Mouse (Mus musculus): ENCODE results near the gene Engase. TPM values are rescaled to one million over a fixed set of nuclear protein-coding genes. Genes with fewer than 3 reads are reported as not detected.

Engase gene
- polyA plus RNA-seq, 1 experiment from 2014 or later = 5.0 TPM

DNA sequence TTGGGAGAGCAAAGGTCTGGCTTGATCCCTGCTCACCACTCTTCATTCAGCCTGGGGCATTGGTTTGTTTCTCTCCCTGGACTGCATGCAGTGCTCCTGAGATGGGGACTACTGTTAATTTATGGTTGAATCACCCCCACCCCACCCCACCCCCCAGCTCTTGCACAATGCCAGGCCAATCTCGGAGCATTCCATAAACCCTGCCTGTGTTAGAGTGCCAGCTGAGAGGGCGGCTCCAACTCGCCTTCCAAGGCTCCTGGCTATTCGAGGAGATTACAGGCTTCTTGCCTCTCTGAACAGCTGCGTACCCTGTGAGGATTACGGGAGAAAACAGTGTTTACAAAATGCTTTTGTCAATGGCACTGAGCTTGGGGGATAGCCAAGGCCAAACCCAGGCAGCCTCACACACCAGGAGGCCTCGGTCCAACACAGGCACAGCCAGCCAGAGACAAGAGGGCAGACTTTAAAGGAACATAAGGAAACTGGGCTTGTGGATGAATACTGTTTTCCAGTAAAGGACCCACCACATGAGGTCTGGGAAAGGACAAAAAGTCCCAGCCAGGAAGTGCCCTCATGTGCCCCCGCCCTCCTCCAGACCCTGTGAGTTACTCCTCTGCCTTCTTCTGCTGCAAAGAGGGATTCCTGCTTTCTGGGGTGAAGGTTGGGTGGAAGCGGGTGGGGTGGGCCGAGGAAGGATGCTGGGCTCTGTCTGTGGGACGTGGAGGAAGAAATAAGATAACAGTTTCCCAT is 37.8 kb upstream of the Engase start:
- peaks cover 44% of the 10 kb centered on the region for H3K4me1 ChIP-seq
- H3K9me3 ChIP-seq = no peaks in the 10 kb centered on the region
- no peak for ATAC-seq (ENCODE audit: extremely low read depth, insufficient number of reproducible peaks, low FRiP score, low TSS enrichment)
- no peak overlapping the region for H3K4me2 ChIP-seq
- H3K27me3 ChIP-seq (replicated peaks) = peaks cover 6% of the 10 kb centered on the region
- H3K9ac ChIP-seq = no peak overlapping the region
- H3K4me3 ChIP-seq = no peak overlapping the region
- peak overlapping the region; percentile 37 for H3K27ac ChIP-seq (replicated peaks)
- no peaks in the 10 kb centered on the region for H3K36me3 ChIP-seq
- 34% methylated on average over 11 of the region's 11 CpGs for whole genome bisulfite sequencing

DNA sequence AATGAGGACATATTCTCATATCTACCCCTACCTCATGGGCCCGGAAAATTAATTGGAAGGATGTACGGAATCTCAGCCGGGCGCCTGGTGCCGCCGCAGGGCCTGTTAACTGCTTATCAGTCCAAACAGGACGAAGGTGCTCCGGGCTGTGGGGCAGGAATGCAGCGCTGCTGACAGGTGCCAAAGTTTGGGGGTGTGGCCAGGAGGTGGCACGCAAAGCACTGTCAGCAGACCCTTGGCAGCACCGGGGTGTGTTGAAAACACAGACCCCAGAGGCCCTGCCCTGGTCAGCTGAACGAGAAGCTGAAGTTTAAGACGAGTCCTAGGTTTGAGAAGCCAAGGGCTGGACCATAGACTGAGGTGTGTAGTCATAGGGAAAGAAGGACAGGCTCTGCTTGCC is 33.9 kb upstream of the Engase start:
- peaks cover 28% of the 10 kb centered on the region for H3K27me3 ChIP-seq (replicated peaks)
- no peak overlapping the region for H3K27ac ChIP-seq (replicated peaks)
- H3K9me3 ChIP-seq = no peaks in the 10 kb centered on the region
- H3K4me3 ChIP-seq = no peak overlapping the region
- peaks cover 29% of the 10 kb centered on the region for H3K4me1 ChIP-seq
- no peak for ATAC-seq (ENCODE audit: extremely low read depth, insufficient number of reproducible peaks, low FRiP score, low TSS enrichment)
- peaks cover under 1% of the 10 kb centered on the region; the same call in 1 of the 2 replicates for H3K36me3 ChIP-seq
- H3K4me2 ChIP-seq = 0 out of 2 replicates have a peak overlapping the region, but pooled peaks have one; percentile 16
- H3K9ac ChIP-seq = 0 out of 2 replicates have a peak overlapping the region, but pooled peaks have one; percentile 24
- WGBS = 24% methylated on average over 13 of the region's 13 CpGs

DNA sequence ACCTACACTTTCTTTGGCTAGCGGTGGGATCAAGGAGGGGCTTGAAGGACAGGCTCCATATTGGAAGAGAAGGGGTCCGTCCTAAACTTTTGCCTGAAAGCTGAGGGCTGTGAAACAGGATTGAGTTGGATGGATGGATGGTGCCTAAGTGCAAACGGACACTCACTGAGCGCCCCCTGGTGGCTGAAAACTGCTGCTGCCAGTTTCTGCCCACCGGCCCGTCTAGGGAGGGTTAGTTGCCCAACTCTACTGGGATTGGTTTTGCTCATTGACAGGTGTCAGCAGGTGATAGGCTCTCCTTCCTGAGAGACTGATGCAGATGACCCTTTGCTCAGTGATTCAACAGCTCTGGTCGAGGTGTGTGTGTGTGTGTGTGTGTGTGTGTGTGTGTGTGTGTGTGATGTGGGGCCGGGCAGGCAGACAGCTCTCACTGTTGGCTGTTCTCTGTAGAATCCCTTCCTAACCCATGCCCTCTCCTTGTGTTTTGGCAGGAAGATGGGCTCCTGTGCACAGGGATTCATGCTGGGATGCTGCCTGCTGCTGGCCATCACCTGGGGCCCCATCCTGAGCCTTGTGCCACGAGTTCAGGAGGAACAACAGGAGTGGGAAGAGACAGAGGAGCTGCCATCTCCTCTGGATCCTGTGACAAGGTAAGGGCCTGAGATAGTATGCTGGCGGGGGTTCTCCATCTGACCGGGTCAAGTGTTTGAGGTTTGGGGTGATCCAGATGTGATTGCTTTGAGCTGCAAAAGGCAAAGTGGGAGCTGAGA is 33.2 kb upstream of the Engase start:
- 29% methylated on average over 11 of the region's 11 CpGs for WGBS
- no peak overlapping the region for H3K9ac ChIP-seq
- peaks cover 29% of the 10 kb centered on the region for H3K27me3 ChIP-seq (replicated peaks)
- no peak overlapping the region for H3K27ac ChIP-seq (replicated peaks)
- peaks cover 22% of the 10 kb centered on the region for H3K4me1 ChIP-seq
- no peaks in the 10 kb centered on the region for H3K9me3 ChIP-seq
- H3K36me3 ChIP-seq = peaks cover 4% of the 10 kb centered on the region; the same call in 1 of the 2 replicates
- no peak overlapping the region for H3K4me3 ChIP-seq
- 0 out of 2 replicates have a peak, but pooled peaks have one; percentile 40 for ATAC-seq (ENCODE audit: extremely low read depth, insufficient number of reproducible peaks, low FRiP score, low TSS enrichment)
- 0 out of 2 replicates have a peak overlapping the region, but pooled peaks have one; percentile 16 for H3K4me2 ChIP-seq

DNA sequence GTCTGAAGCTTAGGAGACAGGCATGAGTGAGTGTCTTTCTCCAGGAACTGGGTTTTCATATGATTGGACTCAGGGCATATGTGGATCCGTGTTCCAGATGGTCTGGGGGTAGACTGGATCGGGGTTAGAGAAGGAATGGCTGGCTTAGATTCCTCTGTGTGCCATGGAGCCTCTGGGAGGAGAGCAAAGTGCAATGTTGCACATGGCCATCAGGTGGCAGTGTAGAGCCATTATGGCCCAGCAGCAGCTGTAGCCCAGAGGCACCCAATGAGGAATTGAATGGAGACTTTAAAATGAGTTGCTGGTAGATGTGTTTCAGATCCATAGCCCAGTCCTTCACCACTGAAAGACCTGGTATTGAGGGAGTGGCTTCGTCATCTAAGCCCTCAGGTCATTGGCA is 30.8 kb upstream of the Engase start:
- ATAC-seq (ENCODE audit: extremely low read depth, insufficient number of reproducible peaks, low FRiP score, low TSS enrichment) = no peak
- 10% methylated on average over 3 of the region's 3 CpGs for WGBS
- H3K27me3 ChIP-seq (replicated peaks) = peaks cover 29% of the 10 kb centered on the region
- H3K4me2 ChIP-seq = no peak overlapping the region
- no peak overlapping the region for H3K27ac ChIP-seq (replicated peaks)
- no peak overlapping the region for H3K4me3 ChIP-seq
- H3K36me3 ChIP-seq = peaks cover 4% of the 10 kb centered on the region; the same call in 1 of the 2 replicates
- peaks cover 9% of the 10 kb centered on the region for H3K4me1 ChIP-seq
- H3K9ac ChIP-seq = no peak overlapping the region
- H3K9me3 ChIP-seq = no peaks in the 10 kb centered on the region

DNA sequence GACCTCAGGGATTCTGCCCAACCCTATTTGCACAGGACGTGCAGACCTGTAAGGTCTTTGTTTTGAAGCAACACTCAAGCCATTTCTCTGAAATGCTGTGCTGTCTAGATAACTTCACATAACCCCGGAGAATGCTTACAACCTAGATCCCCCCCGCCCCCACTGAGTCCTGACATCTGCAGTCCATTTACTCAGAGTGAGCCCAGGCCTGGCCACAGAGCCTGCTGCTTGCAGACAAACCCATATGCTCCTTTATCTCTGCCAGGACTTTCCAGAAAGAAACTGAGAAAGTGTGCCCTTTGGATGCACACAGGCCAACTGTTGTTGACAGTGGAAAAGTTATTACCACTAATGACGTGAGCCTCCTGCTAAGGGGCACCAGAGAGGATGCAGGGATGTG is 29.3 kb upstream of the Engase start:
- 73% methylated on average over 4 of the region's 4 CpGs for WGBS
- no peak overlapping the region for H3K27ac ChIP-seq (replicated peaks)
- H3K9me3 ChIP-seq = no peaks in the 10 kb centered on the region
- H3K4me3 ChIP-seq = no peak overlapping the region
- H3K4me1 ChIP-seq = peaks cover 8% of the 10 kb centered on the region
- no peak overlapping the region for H3K9ac ChIP-seq
- H3K27me3 ChIP-seq (replicated peaks) = peaks cover 29% of the 10 kb centered on the region
- H3K4me2 ChIP-seq = no peak overlapping the region
- peaks cover 4% of the 10 kb centered on the region; the same call in 1 of the 2 replicates for H3K36me3 ChIP-seq
- no peak for ATAC-seq (ENCODE audit: extremely low read depth, insufficient number of reproducible peaks, low FRiP score, low TSS enrichment)

DNA sequence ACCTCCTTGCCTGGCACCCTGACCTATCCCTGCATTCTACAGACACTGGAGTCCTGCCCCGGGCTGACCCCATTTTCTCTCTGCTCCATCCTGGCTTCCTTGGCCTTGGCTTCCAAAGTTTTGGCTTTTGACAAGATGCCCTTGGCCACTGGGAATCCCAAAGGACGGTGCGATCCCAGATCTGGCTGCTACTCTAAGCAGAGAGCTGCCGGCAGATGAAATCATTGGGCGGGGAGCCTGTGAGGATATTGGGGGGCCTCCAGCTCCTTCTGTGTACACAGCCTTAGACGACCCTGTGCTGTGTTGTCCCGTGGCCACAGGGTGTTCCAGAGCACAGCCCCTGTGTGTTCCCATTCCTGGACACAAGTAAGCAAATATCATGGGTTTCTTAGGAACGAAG is 28.2 kb upstream of the Engase start:
- Histone ChIP-seq H3K4me1 (no peaks in the 10 kb centered on the region), H3K9me3 (no peaks in the 10 kb centered on the region), H3K36me3 (peaks cover 4% of the 10 kb centered on the region; the same call in 1 of the 2 replicates), H3K4me3 (no peak overlapping the region), H3K4me2 (no peak overlapping the region), H3K27ac (replicated peaks) (no peak overlapping the region), H3K27me3 (replicated peaks) (peaks cover 28% of the 10 kb centered on the region), H3K9ac (no peak overlapping the region)
- ATAC-seq (ENCODE audit: extremely low read depth, insufficient number of reproducible peaks, low FRiP score, low TSS enrichment) = no peak
- WGBS = 83% methylated on average over 8 of the region's 8 CpGs

DNA sequence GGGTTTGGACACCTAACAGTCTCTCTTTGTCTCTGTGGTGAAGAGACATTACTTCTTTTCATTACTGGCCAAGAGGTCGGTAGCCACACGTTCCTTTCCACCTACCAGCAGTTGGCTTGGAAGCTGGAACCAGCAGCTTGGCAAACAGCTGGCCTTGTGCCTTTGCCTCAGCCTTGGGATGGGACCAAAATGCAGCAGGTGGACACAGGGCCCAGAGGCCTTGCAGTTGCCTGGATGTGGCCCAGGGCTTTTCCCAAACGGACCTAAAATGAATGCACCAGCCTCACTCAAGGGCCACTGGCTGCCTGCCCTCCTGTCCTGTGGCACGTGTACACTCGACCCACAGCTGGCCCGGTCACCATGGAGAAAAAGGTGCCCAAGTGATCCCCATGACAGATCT is 25.4 kb upstream of the Engase start:
- no peak for ATAC-seq (ENCODE audit: extremely low read depth, insufficient number of reproducible peaks, low FRiP score, low TSS enrichment)
- no peak overlapping the region for H3K4me3 ChIP-seq
- WGBS = 83% methylated on average over 6 of the region's 6 CpGs
- no peaks in the 10 kb centered on the region for H3K9me3 ChIP-seq
- peaks cover 5% of the 10 kb centered on the region; the same call in 1 of the 2 replicates for H3K27me3 ChIP-seq (replicated peaks)
- H3K27ac ChIP-seq (replicated peaks) = no peak overlapping the region
- H3K36me3 ChIP-seq = peaks cover 4% of the 10 kb centered on the region; the same call in 1 of the 2 replicates
- H3K4me1 ChIP-seq = no peaks in the 10 kb centered on the region
- no peak overlapping the region for H3K9ac ChIP-seq
- H3K4me2 ChIP-seq = no peak overlapping the region

DNA sequence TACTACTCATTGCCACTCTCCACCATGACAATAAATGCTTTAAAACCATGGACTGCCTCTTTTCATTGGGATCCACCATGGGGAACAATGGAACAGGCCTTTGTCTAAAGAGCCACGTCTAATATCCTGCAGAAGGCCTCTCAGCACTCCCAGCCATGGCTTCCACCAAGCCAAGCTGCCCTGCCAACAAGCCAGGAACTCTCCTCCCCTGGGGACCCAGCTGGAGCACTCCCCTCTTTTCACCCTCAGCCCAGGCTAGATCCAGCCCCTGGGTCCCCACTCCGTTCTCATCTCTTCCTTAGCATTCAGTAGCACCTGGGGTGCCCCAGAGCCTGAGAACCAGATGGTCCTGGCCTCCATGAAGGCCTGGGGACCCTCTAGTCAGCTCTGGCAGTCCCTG is 23.7 kb upstream of the Engase start:
- no peak for ATAC-seq (ENCODE audit: extremely low read depth, insufficient number of reproducible peaks, low FRiP score, low TSS enrichment)

DNA sequence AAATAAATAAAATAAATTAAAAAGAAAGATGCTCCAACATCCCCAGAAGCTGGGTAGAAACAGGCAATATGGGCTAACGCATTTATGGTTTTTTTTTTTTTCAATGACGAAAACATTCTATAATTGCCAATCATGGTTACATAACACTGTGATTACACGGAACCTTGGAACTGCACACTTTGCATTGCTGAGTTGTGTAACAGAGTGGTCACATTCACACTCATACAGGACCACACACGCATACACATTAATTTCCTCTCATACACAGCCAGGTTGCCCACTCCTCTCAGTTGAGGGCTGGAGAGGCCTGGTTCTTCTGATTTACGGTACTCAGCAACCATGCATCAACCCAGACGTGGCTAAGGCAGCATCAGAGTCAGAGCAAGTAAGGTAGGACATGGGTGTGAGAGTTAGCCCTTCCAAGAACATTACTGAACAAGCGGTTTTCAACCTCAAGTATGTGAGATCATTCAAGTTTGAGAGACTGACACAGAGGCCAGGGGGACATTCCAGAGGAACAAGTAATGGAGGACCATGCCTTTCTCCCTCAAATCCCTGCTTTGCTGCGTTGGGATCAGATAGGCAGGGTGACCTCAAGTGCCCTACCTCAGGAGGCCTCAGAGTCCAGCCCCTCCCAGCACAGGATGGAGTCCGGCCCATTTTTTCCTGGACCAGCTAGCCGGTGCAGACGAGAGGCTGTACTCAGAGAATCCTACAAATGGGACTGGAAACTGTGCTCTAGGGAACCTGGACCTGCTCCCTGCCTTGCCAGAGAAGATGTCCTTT is 22.6 kb upstream of the Engase start:
- WGBS = 64% methylated on average over 11 of the region's 11 CpGs
- Histone ChIP-seq H3K9me3 (no peaks in the 10 kb centered on the region), H3K27ac (replicated peaks) (no peak overlapping the region), H3K4me3 (no peak overlapping the region), H3K9ac (no peak overlapping the region), H3K4me1 (peaks cover 2% of the 10 kb centered on the region; the same call in 1 of the 2 replicates), H3K4me2 (no peak overlapping the region), H3K27me3 (replicated peaks) (no peaks in the 10 kb centered on the region), H3K36me3 (no peaks in the 10 kb centered on the region)
- no peak for ATAC-seq (ENCODE audit: extremely low read depth, insufficient number of reproducible peaks, low FRiP score, low TSS enrichment)

More for the DNA sequence above, 23.7 kb upstream of the Engase start:
- no peak overlapping the region for H3K4me2 ChIP-seq
- 67% methylated on average over 2 of the region's 2 CpGs for WGBS
- no peak overlapping the region for H3K27ac ChIP-seq (replicated peaks)
- no peaks in the 10 kb centered on the region for H3K9me3 ChIP-seq
- H3K36me3 ChIP-seq = peaks cover under 1% of the 10 kb centered on the region; the same call in 1 of the 2 replicates
- H3K4me1 ChIP-seq = no peaks in the 10 kb centered on the region
- no peak overlapping the region for H3K4me3 ChIP-seq
- no peaks in the 10 kb centered on the region; the same call in 1 of the 2 replicates for H3K27me3 ChIP-seq (replicated peaks)
- H3K9ac ChIP-seq = no peak overlapping the region

DNA sequence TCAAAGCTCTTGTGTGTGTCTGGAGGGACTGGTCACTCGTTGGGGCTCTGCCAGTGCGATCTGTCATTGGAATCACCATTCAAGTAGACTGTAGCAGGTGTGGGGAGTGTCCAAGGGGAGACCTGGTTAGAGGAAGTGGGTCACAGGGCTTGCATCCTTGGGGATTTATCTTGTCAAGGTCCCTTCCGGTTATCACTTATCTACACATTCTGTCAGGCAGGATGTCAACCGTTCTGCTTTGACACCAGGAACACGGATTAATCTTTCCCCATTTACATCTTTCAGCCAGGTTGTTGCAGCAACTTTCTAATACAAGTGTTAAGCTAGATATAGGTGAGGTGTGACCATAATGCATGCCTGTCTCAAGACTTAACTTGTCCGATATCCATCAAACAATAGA is 20.8 kb upstream of the Engase start:
- H3K4me2 ChIP-seq = no peak overlapping the region
- no peaks in the 10 kb centered on the region for H3K36me3 ChIP-seq
- no peaks in the 10 kb centered on the region for H3K27me3 ChIP-seq (replicated peaks)
- no peak overlapping the region for H3K4me3 ChIP-seq
- H3K4me1 ChIP-seq = peaks cover 6% of the 10 kb centered on the region; the same call in 1 of the 2 replicates
- no peak for ATAC-seq (ENCODE audit: extremely low read depth, insufficient number of reproducible peaks, low FRiP score, low TSS enrichment)
- H3K9me3 ChIP-seq = peaks cover 3% of the 10 kb centered on the region
- WGBS = 57% methylated on average over 6 of the region's 6 CpGs
- no peak overlapping the region for H3K9ac ChIP-seq
- H3K27ac ChIP-seq (replicated peaks) = no peak overlapping the region

DNA sequence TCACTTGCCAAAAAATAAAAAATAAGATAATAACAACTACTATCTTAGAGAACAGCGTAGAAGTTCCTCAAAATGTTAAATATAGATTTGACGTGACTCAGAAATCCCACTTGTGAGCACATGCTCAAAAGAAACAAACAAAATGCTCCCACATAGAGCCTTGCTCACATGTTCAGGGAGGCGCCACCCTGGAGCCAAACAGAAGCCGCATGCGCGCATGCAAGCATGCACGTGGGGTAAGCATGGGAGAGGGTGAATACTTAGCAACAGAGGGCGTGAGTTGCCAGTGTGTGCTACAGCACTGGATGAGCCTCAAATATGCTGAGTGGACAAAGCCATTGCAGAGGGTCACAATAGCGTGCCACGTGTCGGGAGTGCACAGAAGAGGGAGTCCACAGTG is 19.7 kb upstream of the Engase start:
- ATAC-seq (ENCODE audit: extremely low read depth, insufficient number of reproducible peaks, low FRiP score, low TSS enrichment) = no peak
- Histone ChIP-seq H3K4me1 (peaks cover 6% of the 10 kb centered on the region; the same call in 1 of the 2 replicates), H3K9me3 (peaks cover 3% of the 10 kb centered on the region), H3K4me3 (no peak overlapping the region), H3K36me3 (no peaks in the 10 kb centered on the region), H3K4me2 (no peak overlapping the region), H3K27ac (replicated peaks) (no peak overlapping the region), H3K27me3 (replicated peaks) (no peaks in the 10 kb centered on the region), H3K9ac (no peak overlapping the region)
- WGBS = 75% methylated on average over 11 of the region's 11 CpGs
